Comparison of ENCODE assay signal across 13 mouse cellular contexts in genomic region chr7:25153841-25154240, GRCm38 (mm10). TPM values are rescaled to one million over a fixed set of nuclear protein-coding genes. Genes with fewer than 3 reads are reported as not detected.
DNase-seq lines count a peak whose midpoint lies in the region; ATAC-seq and TF ChIP-seq lines count a peak whose summit lies in the region.
"Had no signal": no experiment of that assay in that cellular context is flagged by ENCODE, and none has a peak within 500 bp of the region (broad histone marks: within the 10 kb centered on the region; RNA-seq: fewer than 3 reads in every experiment).

No protein-coding gene starts in this region.

- H3K36me3 ChIP-seq in liver, embryonic 12.5 days = no peaks in the 10 kb centered on the region
- no peaks in the 10 kb centered on the region for H3K36me3 ChIP-seq in liver, embryonic 11.5 days (ENCODE audit: control insufficient read depth, insufficient read depth, low read length)
- peaks cover 7% of the 10 kb centered on the region; the same call in 1 of the 2 replicates for H3K36me3 ChIP-seq in forebrain, postnatal 0 days (ENCODE audit: insufficient read depth)
- no peaks in the 10 kb centered on the region for H3K36me3 ChIP-seq in limb, embryonic 13.5 days
- H3K36me3 ChIP-seq in neural tube, embryonic 14.5 days (ENCODE audit: control insufficient read depth, insufficient read depth, low read length) = no peaks in the 10 kb centered on the region
- H3K36me3 ChIP-seq: embryonic facial prominence, embryonic 13.5 days had no signal

- H3K4me2 ChIP-seq in liver, embryonic 12.5 days = peak overlapping the region; percentile 1; the same call in 1 of the 2 replicates
- no peak overlapping the region for H3K4me2 ChIP-seq in liver, embryonic 11.5 days
- no peak overlapping the region for H3K4me2 ChIP-seq in forebrain, postnatal 0 days (ENCODE audit: low read depth)
- peak overlapping the region; percentile 40 for H3K4me2 ChIP-seq in limb, embryonic 13.5 days (replicated peaks)
- H3K4me2 ChIP-seq in neural tube, embryonic 14.5 days (ENCODE audit: low read depth, low read length) = peak overlapping the region; percentile 3
- H3K4me2 ChIP-seq: embryonic facial prominence, embryonic 13.5 days had no signal

- no peak for DNase-seq in liver, embryonic 11.5 days (ENCODE audit: low spot score)
- DNase-seq in forebrain, postnatal 0 days = no peak
- DNase-seq in kidney, postnatal 25 days = no peak
- DNase-seq in ovary, postnatal 14 days (ENCODE audit: low spot score) = no peak
- no peak for DNase-seq in kidney, adult 9 months
- DNase-seq: cerebellum, adult 9-11 months; kidney, postnatal 10 days; lung, adult 18-20 months; thymus, adult 18-20 months had no signal

- no peak for ATAC-seq in liver, embryonic 12.5 days
- no peak for ATAC-seq in liver, embryonic 11.5 days (replicated peaks; ENCODE audit: low FRiP score)
- ATAC-seq in forebrain, postnatal 0 days = no peak
- ATAC-seq in limb, embryonic 13.5 days (ENCODE audit: low FRiP score, low read depth) = no peak
- ATAC-seq in neural tube, embryonic 14.5 days (ENCODE audit: low read depth) = no peak

- H3K4me3 ChIP-seq in liver, embryonic 12.5 days = no peak overlapping the region
- H3K4me3 ChIP-seq in liver, embryonic 11.5 days (ENCODE audit: low read depth, low read length) = no peak overlapping the region
- no peak overlapping the region for H3K4me3 ChIP-seq in forebrain, postnatal 0 days (ENCODE audit: low read depth, low read length)
- H3K4me3 ChIP-seq in limb, embryonic 13.5 days = no peak overlapping the region
- peak overlapping the region; percentile 10; the same call in 1 of the 2 replicates for H3K4me3 ChIP-seq in neural tube, embryonic 14.5 days (ENCODE audit: low read depth, low read length)
- H3K4me3 ChIP-seq: embryonic facial prominence, embryonic 13.5 days had no signal

- peaks cover 81% of the 10 kb centered on the region for H3K27me3 ChIP-seq in liver, embryonic 12.5 days (replicated peaks)
- peaks cover 37% of the 10 kb centered on the region for H3K27me3 ChIP-seq in liver, embryonic 11.5 days (replicated peaks; ENCODE audit: control insufficient read depth, insufficient read depth, low read length)
- H3K27me3 ChIP-seq in forebrain, postnatal 0 days (ENCODE audit: insufficient read depth, low read length) = no peaks in the 10 kb centered on the region
- peaks cover 5% of the 10 kb centered on the region; the same call in 1 of the 2 replicates for H3K27me3 ChIP-seq in limb, embryonic 13.5 days
- no peaks in the 10 kb centered on the region for H3K27me3 ChIP-seq in neural tube, embryonic 14.5 days (ENCODE audit: control insufficient read depth, insufficient read depth, low read length)

- no peaks in the 10 kb centered on the region for H3K9me3 ChIP-seq in liver, embryonic 12.5 days (replicated peaks)
- H3K9me3 ChIP-seq in liver, embryonic 11.5 days (ENCODE audit: control insufficient read depth, low read length) = no peaks in the 10 kb centered on the region
- no peaks in the 10 kb centered on the region for H3K9me3 ChIP-seq in forebrain, postnatal 0 days (ENCODE audit: low read length)
- H3K9me3 ChIP-seq in limb, embryonic 13.5 days = no peaks in the 10 kb centered on the region
- H3K9me3 ChIP-seq in neural tube, embryonic 14.5 days (ENCODE audit: control insufficient read depth, low read length) = no peaks in the 10 kb centered on the region
- H3K9me3 ChIP-seq: embryonic facial prominence, embryonic 13.5 days had no signal

- no peak overlapping the region; the same call in 1 of the 2 replicates for H3K27ac ChIP-seq in liver, embryonic 12.5 days
- H3K27ac ChIP-seq in liver, embryonic 11.5 days (ENCODE audit: low read depth, low read length) = no peak overlapping the region
- H3K27ac ChIP-seq in forebrain, postnatal 0 days (ENCODE audit: low read depth, low read length) = 0 out of 2 replicates have a peak overlapping the region, but pooled peaks have one; percentile 21
- H3K27ac ChIP-seq in limb, embryonic 13.5 days = peak overlapping the region; percentile 28; the same call in 1 of the 2 replicates
- H3K27ac ChIP-seq in neural tube, embryonic 14.5 days (ENCODE audit: low read depth, low read length) = peak overlapping the region; percentile 80
- H3K27ac ChIP-seq: embryonic facial prominence, embryonic 13.5 days had no signal

- WGBS in liver, embryonic 12.5 days (ENCODE audit: insufficient replicate concordance) = 47% methylated on average over 7 of the region's 7 CpGs
- WGBS in liver, embryonic 11.5 days = 48% methylated on average over 7 of the region's 7 CpGs
- WGBS in forebrain, postnatal 0 days = 30% methylated on average over 7 of the region's 7 CpGs
- 30% methylated on average over 7 of the region's 7 CpGs for WGBS in limb, embryonic 13.5 days
- 35% methylated on average over 7 of the region's 7 CpGs for WGBS in neural tube, embryonic 14.5 days

- H3K9ac ChIP-seq in liver, embryonic 12.5 days = 0 out of 2 replicates have a peak overlapping the region, but pooled peaks have one; percentile 8
- no peak overlapping the region for H3K9ac ChIP-seq in liver, embryonic 11.5 days (ENCODE audit: low read depth, low read length)
- H3K9ac ChIP-seq in forebrain, postnatal 0 days = no peak overlapping the region
- no peak overlapping the region for H3K9ac ChIP-seq in limb, embryonic 13.5 days
- 0 out of 2 replicates have a peak overlapping the region, but pooled peaks have one; percentile 25 for H3K9ac ChIP-seq in neural tube, embryonic 14.5 days (replicated peaks; ENCODE audit: low read depth, low read length)
- H3K9ac ChIP-seq: embryonic facial prominence, embryonic 13.5 days had no signal

- no peak for TF ChIP-seq CTCF in forebrain, postnatal 0 days (IDR thresholded peaks at IDR 0.05; ENCODE audit: low read depth)

- peaks cover 66% of the 10 kb centered on the region for H3K4me1 ChIP-seq in liver, embryonic 12.5 days
- H3K4me1 ChIP-seq in liver, embryonic 11.5 days (replicated peaks; ENCODE audit: control insufficient read depth, insufficient read depth, low read length) = peaks cover 48% of the 10 kb centered on the region
- H3K4me1 ChIP-seq in forebrain, postnatal 0 days (ENCODE audit: insufficient read depth) = peaks cover 27% of the 10 kb centered on the region
- H3K4me1 ChIP-seq in limb, embryonic 13.5 days = peaks cover 69% of the 10 kb centered on the region
- peaks cover 57% of the 10 kb centered on the region for H3K4me1 ChIP-seq in neural tube, embryonic 14.5 days (ENCODE audit: control insufficient read depth, insufficient read depth, low read length)

RNA-seq across cellular contexts. Expression of gene Pou2f2, which starts 25.7 kb away (rescaled TPM):
- polyA plus RNA-seq in liver, embryonic 12.5 days (2016; fragmentation: Nextera tagmentation; extraction: Ambion mirVana) = 1.9 TPM in 2 replicates
- 2.2 and 3.2 TPM in 2 replicates for polyA plus RNA-seq in liver, embryonic 11.5 days (2014; fragmentation: Nextera tagmentation; extraction: Ambion mirVana)
- 5.8 and 6.0 TPM in 2 replicates for total RNA-seq in forebrain, postnatal 0 days (2014; rRNA removed)
- 9.8 and 21.2 TPM in 2 replicates for polyA plus RNA-seq in forebrain, postnatal 0 days (2015; fragmentation: Nextera tagmentation; extraction: Ambion mirVana)
- 2.0 and 2.2 TPM in 2 replicates for polyA plus RNA-seq in limb, embryonic 13.5 days (2015; fragmentation: Nextera tagmentation; extraction: Ambion mirVana)
- 27.5 and 33.6 TPM in 2 replicates for polyA plus RNA-seq in neural tube, embryonic 14.5 days (2014; fragmentation: Nextera tagmentation; extraction: Ambion mirVana)

Comparison
In these comparisons a context has a peak if more than half of its experiments do, and no peak if none do; other contexts are left out.
1. H3K4me2 ChIP-seq: peak in liver, embryonic 12.5 days (single experiment), limb, embryonic 13.5 days (single experiment) and neural tube, embryonic 14.5 days (single experiment); none in liver, embryonic 11.5 days (single experiment) and forebrain, postnatal 0 days (single experiment).
2. H3K9ac ChIP-seq: peak in liver, embryonic 12.5 days (single experiment) and neural tube, embryonic 14.5 days (single experiment); none in liver, embryonic 11.5 days (single experiment), forebrain, postnatal 0 days (single experiment) and limb, embryonic 13.5 days (single experiment).
3. H3K27ac ChIP-seq: peak in forebrain, postnatal 0 days (single experiment), limb, embryonic 13.5 days (single experiment) and neural tube, embryonic 14.5 days (single experiment); none in liver, embryonic 12.5 days (single experiment) and liver, embryonic 11.5 days (single experiment).